1 mouse cellular context compared by ENCODE assay signal in genomic region chr12:106030146-106030745, GRCm38 (mm10).
A peak's percentile ranks its signal among the peaks of the same experiment; 100 is the strongest.
TF ChIP-seq lines count a peak whose summit lies in the region.

No protein-coding gene starts in this region.

TF ChIP-seq in CH12.LX, 34 proteins besides CTCF, POLR2A, EP300 and RAD21 (continued from another document):
- TF ChIP-seq MAZ (IDR thresholded peaks at IDR 0.05; ENCODE audit: low read depth, low read length) (no peak), MAFK (IDR thresholded peaks at IDR 0.05; ENCODE audit: insufficient replicate concordance, low read length) (peak; percentile 74; the same call in 1 of the 2 replicates), ELF1 (IDR thresholded peaks at IDR 0.05; ENCODE audit: low read depth, low read length) (no peak), ZKSCAN1 (IDR thresholded peaks at IDR 0.05; ENCODE audit: borderline replicate concordance, low read depth, low read length) (no peak), PAX5 (IDR thresholded peaks at IDR 0.05; ENCODE audit: low read length) (no peak), JUN (IDR thresholded peaks at IDR 0.05; ENCODE audit: insufficient read depth, low read depth, low read length) (peak; percentile 72), USF1 (IDR thresholded peaks at IDR 0.05; ENCODE audit: low read depth, low read length) (no peak), TBP (conservative IDR thresholded peaks at IDR 0.05; ENCODE audit: low read depth, low read length) (peak; percentile 76; the same call in 1 of the 2 replicates), JUND (conservative IDR thresholded peaks at IDR 0.05; ENCODE audit: low read depth, low read length) (peak; percentile 85), ZMIZ1 (IDR thresholded peaks at IDR 0.05; ENCODE audit: low read depth, low read length) (no peak), E2F4 (IDR thresholded peaks at IDR 0.05; ENCODE audit: insufficient replicate concordance, low read depth, low read length) (no peak), GABPA (IDR thresholded peaks at IDR 0.05; ENCODE audit: insufficient replicate concordance, low read depth, low read length) (no peak), ZNF384 (IDR thresholded peaks at IDR 0.05; ENCODE audit: low read depth, low read length) (no peak), KAT2A (IDR thresholded peaks at IDR 0.05; ENCODE audit: insufficient replicate concordance, low read length) (no peak), HCFC1 (IDR thresholded peaks at IDR 0.05; ENCODE audit: low read depth, low read length) (peak; percentile 51), NELFE (IDR thresholded peaks at IDR 0.05; ENCODE audit: low read depth, low read length) (peak; percentile 55; the same call in 1 of the 2 replicates), BHLHE40 (IDR thresholded peaks at IDR 0.05; ENCODE audit: low read depth, low read length) (peak; percentile 46; the same call in 1 of the 2 replicates)
TF ChIP-seq in CH12.LX: peak in this region for 18.
